Mouse (Mus musculus): ENCODE data around the gene Kcna7. TPM values are rescaled to one million over a fixed set of nuclear protein-coding genes. Genes with fewer than 3 reads are reported as not detected.

The Kcna7 gene
- total RNA-seq, 2 experiments from 2014 or later = not detected

Small RNAs within 50 kb of the gene (microRNA-seq; reads per million reads assigned to microRNA genes)
- gene Gm22133 = 0 reads per million in 2 experiments

Other genes starting within 250 kb of the Kcna7 start
- gene Slc17a7, start 241.7 kb upstream of the Kcna7 start, total RNA-seq (2021) = 1,000 to 10,000 TPM; 1,360 to 1,418 TPM
- gene Gfy, start 226.1 kb upstream of the Kcna7 start, total RNA-seq (2021) = under 1 TPM; 0.17 to 0.28 TPM
- not detected for gene Pth2, start 224.7 kb upstream of the Kcna7 start, total RNA-seq (2021)
- 1 to 10 TPM; 2.0 to 3.3 TPM for gene Ccdc155, start 200.8 kb upstream of the Kcna7 start, total RNA-seq (2021)
- 1 to 10 TPM; 1.4 to 2.3 TPM for gene Dkkl1, start 193.5 kb upstream of the Kcna7 start, total RNA-seq (2021)
- gene Tead2, start 189.9 kb upstream of the Kcna7 start, total RNA-seq (2021) = 1 to 10 TPM; 2.6 to 7.8 TPM
- gene Cd37, start 166.5 kb upstream of the Kcna7 start, total RNA-seq (2021) = 1 to 10 TPM; 1.9 to 4.8 TPM
- 1 to 10 TPM; 2.0 to 2.8 TPM for gene Slc6a16, start 164.6 kb upstream of the Kcna7 start, total RNA-seq (2021)
- gene Slc6a21, start 128.1 kb upstream of the Kcna7 start, total RNA-seq (2021) = not detected
- gene Trpm4, start 71.9 kb upstream of the Kcna7 start, total RNA-seq (2021) = 10 to 100 TPM; 12.9 to 14.8 TPM
- under 1 TPM; 0.20 to 0.46 TPM for gene Hrc, start 70.4 kb upstream of the Kcna7 start, total RNA-seq (2021)
- gene Ppfia3, start 38.6 kb upstream of the Kcna7 start, total RNA-seq (2021) = 100 to 1,000 TPM; 126 to 128 TPM
- 100 to 1,000 TPM; 133 to 154 TPM for gene Lin7b, start 35.1 kb upstream of the Kcna7 start, total RNA-seq (2021)
- gene Snrnp70, start 9.9 kb upstream of the Kcna7 start, total RNA-seq (2021) = 100 to 1,000 TPM; 379 to 450 TPM
- gene Ntf5, start 8.0 kb downstream of the Kcna7 start, total RNA-seq (2021) = under 1 TPM; 0.17 to 0.18 TPM
- gene Lhb, start 15.2 kb downstream of the Kcna7 start, total RNA-seq (2021) = not detected
- gene Gys1, start 29.2 kb downstream of the Kcna7 start, total RNA-seq (2021) = 10 to 100 TPM; 14.5 to 18.6 TPM
- 10 to 100 TPM; 33.0 to 39.9 TPM for gene Ruvbl2, start 32.4 kb downstream of the Kcna7 start, total RNA-seq (2021)
- 100 to 1,000 TPM; 187 to 197 TPM for gene Ftl1, start 54.2 kb downstream of the Kcna7 start, total RNA-seq (2021)
- 10 to 100 TPM; 73.5 to 80.8 TPM for gene Bax, start 61.2 kb downstream of the Kcna7 start, total RNA-seq (2021)
- not detected for gene Tulp2, start 76.2 kb downstream of the Kcna7 start, total RNA-seq (2021)
- 1 to 10 TPM in 1 of 2 experiments, not detected in 1; 2.5 TPM for gene Gm45808, start 81.2 kb downstream of the Kcna7 start, total RNA-seq (2021)
- gene Dhdh, start 83.2 kb downstream of the Kcna7 start, total RNA-seq (2021) = 1 to 10 TPM; 3.1 to 3.9 TPM
- gene Nucb1, start 104.8 kb downstream of the Kcna7 start, total RNA-seq (2021) = 10 to 100 TPM; 94.0 to 98.0 TPM
- 10 to 100 TPM; 17.4 to 20.0 TPM for gene Ppp1r15a, start 120.6 kb downstream of the Kcna7 start, total RNA-seq (2021)
- under 1 TPM; 0.77 to 0.86 TPM for gene Plekha4, start 120.7 kb downstream of the Kcna7 start, total RNA-seq (2021)
- gene Hsd17b14, start 149.2 kb downstream of the Kcna7 start, total RNA-seq (2021) = under 1 TPM in 1 of 2 experiments, not detected in 1; 0.28 TPM
- gene Bcat2, start 164.5 kb downstream of the Kcna7 start, total RNA-seq (2021) = 10 to 100 TPM; 23.5 to 29.9 TPM
- gene Fgf21, start 209.8 kb downstream of the Kcna7 start, total RNA-seq (2021) = not detected
- not detected for gene Fut1, start 211.6 kb downstream of the Kcna7 start, total RNA-seq (2021)
- gene Izumo1, start 216.2 kb downstream of the Kcna7 start, total RNA-seq (2021) = not detected
- 1 to 10 TPM; 6.1 to 6.6 TPM for gene Rasip1, start 221.8 kb downstream of the Kcna7 start, total RNA-seq (2021)
- gene Mamstr, start 234.3 kb downstream of the Kcna7 start, total RNA-seq (2021) = 1 to 10 TPM; 2.3 to 2.8 TPM